Mouse (Mus musculus): ENCODE measurements around the gene Inafm2.

Inafm2 gene

GRCm38 (mm10) chr2:118783093-118783492 lies 37.5 kb downstream of the Inafm2 start:
- DNase-seq (ENCODE audit: low spot score), result no peak

GRCm38 (mm10) chr2:118783663-118784062 lies 38.1 kb downstream of the Inafm2 start:
- no peak for DNase-seq (ENCODE audit: low spot score)

GRCm38 (mm10) chr2:118786525-118786924 lies 41.0 kb downstream of the Inafm2 start:
- no peak for DNase-seq (ENCODE audit: low spot score)

- no peak for DNase-seq (ENCODE audit: low spot score)
Observed at GRCm38 (mm10) chr2:118789501-118789900, 43.9 kb downstream of the Inafm2 start.

- no peak for DNase-seq (ENCODE audit: low spot score)
Observed at GRCm38 (mm10) chr2:118790221-118790550, 44.6 kb downstream of the Inafm2 start.

- peak; percentile 82 for DNase-seq (ENCODE audit: low spot score)
Observed at GRCm38 (mm10) chr2:118790551-118791525, 45.3 kb downstream of the Inafm2 start.

GRCm38 (mm10) chr2:118791591-118792258 lies 46.2 kb downstream of the Inafm2 start:
- DNase-seq (ENCODE audit: low spot score), result no peak

- DNase-seq (ENCODE audit: low spot score), result no peak
Observed at GRCm38 (mm10) chr2:118792259-118792613, 46.7 kb downstream of the Inafm2 start.

GRCm38 (mm10) chr2:118793636-118794035 lies 48.1 kb downstream of the Inafm2 start:
- DNase-seq (ENCODE audit: low spot score), result no peak
